Mouse (Mus musculus) liver, adult 2 months (tissue): ENCODE data around the gene Tmem38b. TPM values are rescaled to one million over a fixed set of nuclear protein-coding genes. Genes with fewer than 3 reads are reported as not detected.
"Not testable (repeated sequence)": the region's sequence is repeated elsewhere in the genome, so short reads cannot be mapped to it uniquely, and the experiment has no call there.

Experiments used
- DNase-seq: peaks from one replicate; pipeline ENCODE4 v3.0.0-alpha.2; 2011; ENCODE audit warnings: low read depth, low spot score; ENCODE audit errors: extremely low read depth
- H3K27ac ChIP-seq: fragments of 200-500 bp; replicated peaks from 2 replicates; pipeline ENCODE4 v1.5.1; 2012; ENCODE audit warnings: low read depth, mild to moderate bottlenecking, control low read depth, inconsistent platforms, low read length; ENCODE audit not compliant: insufficient read depth
- H3K27me3 ChIP-seq: fragments of 200-500 bp; 2 replicates; pipeline ENCODE4 v1.6.1; 2012; ENCODE audit warnings: mild to moderate bottlenecking, moderate library complexity, low read length, inconsistent platforms; ENCODE audit not compliant: control insufficient read depth, insufficient read depth
- H3K36me3 ChIP-seq: fragments of 200-500 bp; 2 replicates; pipeline ENCODE4 v1.6.1; 2012; ENCODE audit warnings: low read length, inconsistent platforms; ENCODE audit not compliant: control insufficient read depth, insufficient read depth
- H3K4me1 ChIP-seq: fragments of 200-500 bp; 2 replicates; pipeline ENCODE4 v1.6.1; 2011; ENCODE audit warnings: low read length; ENCODE audit not compliant: control insufficient read depth, insufficient read depth
- H3K4me3 ChIP-seq: fragments of 200-500 bp; 2 replicates; pipeline ENCODE4 v1.5.1; 2011; ENCODE audit warnings: low read depth, mild to moderate bottlenecking, control low read depth, low read length, moderate library complexity; ENCODE audit not compliant: insufficient read depth
- H3K79me2 ChIP-seq: fragments of 200-500 bp; 2 replicates; pipeline ENCODE4 v1.6.1; 2012; ENCODE audit warnings: inconsistent platforms, mild to moderate bottlenecking, low read length, moderate library complexity; ENCODE audit not compliant: control insufficient read depth, insufficient read depth
- H3K9ac ChIP-seq: fragments of 200-500 bp; 2 replicates; pipeline ENCODE4 v1.6.1; 2012; ENCODE audit warnings: low read depth, mild to moderate bottlenecking, control low read depth, inconsistent platforms, low read length
- CTCF ChIP-seq: fragments of 200-500 bp; IDR thresholded peaks from 2 replicates; pipeline ENCODE4 v1.5.1; 2011; ENCODE audit warnings: low read depth, low read length, control low read depth
- POLR2A ChIP-seq: fragments of 200-500 bp; IDR thresholded peaks from 2 replicates; pipeline ENCODE4 v1.6.1; 2011; ENCODE audit warnings: low read length, control low read depth; ENCODE audit not compliant: insufficient read depth; ENCODE audit errors: extremely low read depth
- WGBS: fragments of 180-500 bp; shearing (Covaris S2); methylation state at CpG from one replicate; pipeline ENCODE4 v1.1.7; 2018; 5-methylcytosine and 5-hydroxymethylcytosine counted together
- polyA plus RNA-seq: library from polyadenylated mRNA; depleted of rRNA; stranded (reverse); fragments of >200 nt; gene quantifications from 2 replicates; pipeline ENCODE4 v1.2.3, GENCODE M21; 2012
- total RNA-seq: library from RNA; depleted of rRNA; stranded (reverse); fragments of >200 nt; gene quantifications from 2 replicates; pipeline ENCODE4 v1.2.3, GENCODE M21; 2014

The Tmem38b gene
- total and polyA plus RNA-seq, 2 experiments = 29.5 to 44.7 TPM

DNA sequence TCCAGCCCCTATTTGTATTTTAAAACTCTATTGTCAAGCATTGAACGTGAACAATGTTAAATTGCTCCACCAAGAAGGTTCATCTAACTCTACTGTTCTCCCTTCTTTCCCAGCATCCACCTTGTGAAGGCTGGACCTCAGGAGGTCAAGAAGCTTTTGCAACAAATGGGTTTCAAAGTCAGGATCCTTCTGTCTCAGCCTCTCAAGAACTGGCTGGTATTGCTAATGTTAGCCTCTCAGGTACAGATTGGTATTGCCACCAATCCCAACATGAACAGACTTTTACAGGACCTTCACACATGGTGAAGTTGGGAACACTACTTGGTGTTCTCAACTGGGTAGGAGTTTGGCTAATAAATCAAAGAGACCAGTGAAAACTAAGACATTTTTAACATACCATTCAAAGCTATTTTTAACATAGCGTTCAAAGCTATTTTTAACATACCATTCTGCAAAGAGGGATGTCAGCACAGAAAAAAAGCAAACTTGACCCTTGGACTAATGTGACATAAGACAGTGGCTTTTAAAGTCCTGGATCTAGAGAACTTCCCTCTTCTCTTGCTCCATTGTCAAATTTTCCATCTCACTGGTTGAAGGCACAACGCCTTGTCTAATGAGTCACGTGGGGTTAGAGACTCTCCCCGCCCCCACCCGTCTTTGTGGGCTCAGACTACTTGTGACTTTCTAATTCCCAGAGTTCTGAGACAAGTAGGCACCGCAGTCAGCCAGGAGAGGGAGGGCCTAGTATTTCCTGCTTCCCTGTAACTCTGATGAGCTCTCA, 26.8 kb upstream of the Tmem38b start:
- no peaks in the 10 kb centered on the region for H3K27me3 ChIP-seq
- no peak overlapping the region for H3K27ac ChIP-seq
- no peak for TF ChIP-seq POLR2A
- no peak for TF ChIP-seq CTCF
- peak; percentile 13 for DNase-seq
- H3K4me3 ChIP-seq = no peak overlapping the region
- no peaks in the 10 kb centered on the region for H3K4me1 ChIP-seq
- H3K79me2 ChIP-seq = no peaks in the 10 kb centered on the region
- 64% methylated on average over 7 of the region's 7 CpGs for WGBS
- no peaks in the 10 kb centered on the region for H3K36me3 ChIP-seq
- H3K9ac ChIP-seq = no peak overlapping the region

DNA sequence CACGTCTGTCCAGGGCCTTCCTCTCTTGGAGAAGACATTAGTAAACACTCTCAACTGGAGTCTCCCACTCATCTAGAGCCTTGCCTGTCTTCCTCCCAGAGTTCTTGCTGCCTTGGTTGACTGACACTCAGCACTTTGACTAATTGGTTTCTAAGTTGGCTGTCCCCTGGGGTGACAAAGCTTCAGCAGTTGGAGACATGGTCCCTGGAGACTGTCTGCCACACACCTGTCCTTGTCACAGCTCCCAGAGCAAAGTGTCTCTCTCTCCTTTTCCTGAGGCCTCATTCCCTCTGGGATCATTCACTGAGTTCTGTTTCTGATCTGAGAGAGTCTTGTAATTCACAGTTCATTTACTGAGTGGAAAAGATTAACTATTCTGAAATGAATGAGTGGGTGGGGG, 26.1 kb upstream of the Tmem38b start:
- TF ChIP-seq CTCF (no peak), POLR2A (no peak)
- no peak for DNase-seq
- Histone ChIP-seq H3K27me3 (no peaks in the 10 kb centered on the region), H3K4me3 (no peak overlapping the region), H3K27ac (no peak overlapping the region), H3K79me2 (no peaks in the 10 kb centered on the region), H3K36me3 (no peaks in the 10 kb centered on the region), H3K9ac (no peak overlapping the region), H3K4me1 (no peaks in the 10 kb centered on the region)
- 82% methylated on average over 1 of the region's 1 CpGs for WGBS

DNA sequence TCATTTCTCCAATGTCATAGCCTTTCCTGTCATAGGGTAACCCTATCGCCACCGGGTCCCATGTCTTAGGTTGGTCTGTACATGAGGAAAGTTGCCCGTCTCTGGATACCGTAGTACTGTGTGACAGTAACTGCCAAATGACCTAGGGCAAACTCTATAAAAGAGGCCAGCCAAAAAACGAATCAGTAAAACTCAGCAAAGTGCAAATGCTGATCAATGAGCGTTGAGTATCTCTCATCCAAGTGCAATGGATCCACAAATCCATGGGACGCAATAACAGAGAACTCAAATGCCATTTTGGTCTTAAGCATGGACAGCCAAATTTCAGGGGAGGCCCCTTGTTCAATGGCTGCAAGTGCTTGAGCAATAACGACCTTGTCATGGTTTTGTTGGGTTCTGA, 22.2 kb upstream of the Tmem38b start:
- not testable (repeated sequence) for H3K36me3 ChIP-seq, H3K27ac ChIP-seq, H3K4me3 ChIP-seq, H3K9ac ChIP-seq, H3K4me1 ChIP-seq, H3K79me2 ChIP-seq, H3K27me3 ChIP-seq
- whole genome bisulfite sequencing = 44% methylated on average over 8 of the region's 8 CpGs
- peak; percentile 61 for DNase-seq

DNA sequence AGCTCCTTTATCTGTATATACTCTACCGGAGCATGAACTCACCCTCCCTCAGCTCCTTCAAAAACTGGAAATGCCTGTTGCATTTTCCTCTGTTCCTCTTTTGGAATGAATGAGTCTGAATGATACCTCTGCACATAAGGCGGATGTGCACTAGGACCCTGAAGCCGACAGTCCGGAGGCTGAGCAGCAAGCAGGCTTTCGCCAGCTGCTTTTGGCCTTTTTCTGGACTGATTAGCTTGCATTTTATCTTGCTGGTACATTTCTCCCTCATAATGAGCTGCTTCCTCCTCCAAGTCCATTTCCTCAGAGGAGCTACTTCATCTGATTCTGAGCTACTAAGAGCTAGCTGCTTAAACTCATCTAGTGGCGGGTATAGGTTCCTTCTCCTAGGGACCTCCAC, 19.4 kb upstream of the Tmem38b start:
- WGBS = 68% methylated on average over 6 of the region's 6 CpGs
- not testable (repeated sequence) for H3K27ac ChIP-seq, H3K27me3 ChIP-seq, H3K4me3 ChIP-seq, H3K9ac ChIP-seq, H3K4me1 ChIP-seq, H3K36me3 ChIP-seq, H3K79me2 ChIP-seq
- peak; percentile 19 for DNase-seq

DNA sequence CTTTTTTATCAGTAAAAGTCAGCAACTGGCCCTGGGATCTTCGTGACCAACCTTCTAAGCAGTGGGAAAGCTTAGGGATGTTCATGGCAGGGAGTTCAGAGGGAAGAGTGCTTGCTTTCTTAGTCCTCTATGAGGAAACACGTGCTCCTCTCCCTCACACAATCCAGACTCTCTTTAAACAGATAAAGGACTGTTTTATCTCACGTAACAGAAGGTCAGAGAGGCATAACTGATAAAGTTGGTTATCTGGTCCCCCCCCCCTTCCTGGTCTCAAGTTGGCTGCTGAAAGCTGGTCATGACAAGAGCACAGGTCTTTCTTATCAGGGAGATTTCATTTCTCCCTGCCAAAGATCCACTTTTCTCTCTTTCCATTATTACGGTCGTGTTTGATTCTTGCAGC, 7.5 kb upstream of the Tmem38b start:
- TF ChIP-seq CTCF = no peak
- no peak for TF ChIP-seq POLR2A
- H3K9ac ChIP-seq = no peak overlapping the region
- H3K36me3 ChIP-seq = no peaks in the 10 kb centered on the region
- no peaks in the 10 kb centered on the region for H3K27me3 ChIP-seq
- H3K4me1 ChIP-seq = no peaks in the 10 kb centered on the region
- DNase-seq = no peak
- no peak overlapping the region for H3K27ac ChIP-seq
- no peaks in the 10 kb centered on the region for H3K79me2 ChIP-seq
- WGBS = 68% methylated on average over 5 of the region's 5 CpGs
- no peak overlapping the region for H3K4me3 ChIP-seq

DNA sequence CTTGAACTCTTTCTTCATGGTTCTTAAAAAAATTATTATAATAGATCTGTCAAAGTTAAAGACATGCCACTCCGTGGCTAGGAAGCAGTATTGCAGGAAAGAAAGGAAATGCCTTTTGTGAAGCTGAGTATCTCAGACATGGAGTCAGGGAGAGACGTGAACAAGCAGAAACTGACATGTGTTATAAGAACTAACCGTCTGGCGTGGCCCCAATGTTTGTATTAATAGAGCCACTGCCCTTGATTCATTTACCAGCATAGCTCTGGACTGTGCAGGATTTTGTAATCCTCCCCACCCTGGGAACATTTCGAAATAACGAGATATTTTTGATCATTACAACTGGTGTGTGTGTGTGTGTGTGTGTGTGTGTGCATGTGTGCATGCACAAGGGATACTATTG, 2.1 kb upstream of the Tmem38b start:
- WGBS = 5% methylated on average over 6 of the region's 6 CpGs
- H3K79me2 ChIP-seq = peaks cover 6% of the 10 kb centered on the region; the same call in 1 of the 2 replicates
- H3K4me3 ChIP-seq = no peak overlapping the region
- H3K4me1 ChIP-seq = peaks cover 12% of the 10 kb centered on the region
- H3K27ac ChIP-seq = no peak overlapping the region; the same call in 1 of the 2 replicates
- H3K9ac ChIP-seq = no peak overlapping the region
- no peaks in the 10 kb centered on the region for H3K36me3 ChIP-seq
- TF ChIP-seq CTCF (no peak), POLR2A (no peak)
- H3K27me3 ChIP-seq = no peaks in the 10 kb centered on the region
- DNase-seq = peak; percentile 99
